Mouse (Mus musculus): ENCODE results near the gene Gm20422.

Gm20422 gene

GRCm38 (mm10) chr8:69774503-69775148 lies at the start of gene Gm20422:
TSS of gene Gm20422 (minus strand) at chr8:69774886.
- peak; percentile 100 for DNase-seq (ENCODE audit: low read depth, low spot score)

- peak; percentile 84 for DNase-seq (ENCODE audit: low read depth, low spot score)
Measured at GRCm38 (mm10) chr8:69822386-69823191, 47.9 kb upstream of the Gm20422 start, which contains the start of gene Lpar2. TSS of gene Lpar2 (plus strand) at chr8:69822429.

- DNase-seq (ENCODE audit: low read depth, low spot score) = peak; percentile 59
Measured at GRCm38 (mm10) chr8:69821971-69822385, 47.3 kb upstream of the Gm20422 start.

GRCm38 (mm10) chr8:69820466-69820865 lies 45.8 kb upstream of the Gm20422 start:
- no peak for DNase-seq (ENCODE audit: low read depth, low spot score)

GRCm38 (mm10) chr8:69815396-69815795 lies 40.7 kb upstream of the Gm20422 start:
- no peak for DNase-seq (ENCODE audit: low read depth, low spot score)

GRCm38 (mm10) chr8:69814881-69815280 lies 40.2 kb upstream of the Gm20422 start:
- peak; percentile 46 for DNase-seq (ENCODE audit: low read depth, low spot score)

GRCm38 (mm10) chr8:69809820-69810219 lies 35.1 kb upstream of the Gm20422 start:
- no peak for DNase-seq (ENCODE audit: low read depth, low spot score)

- DNase-seq (ENCODE audit: low read depth, low spot score) = no peak
Measured at GRCm38 (mm10) chr8:69808864-69809403, 34.2 kb upstream of the Gm20422 start.

- DNase-seq (ENCODE audit: low read depth, low spot score) = peak; percentile 79
Measured at GRCm38 (mm10) chr8:69808094-69808863, 33.6 kb upstream of the Gm20422 start, which contains the start of gene Gmip. TSS of gene Gmip (plus strand) at chr8:69808679.

- no peak for DNase-seq (ENCODE audit: low read depth, low spot score)
Measured at GRCm38 (mm10) chr8:69807236-69807635, 32.5 kb upstream of the Gm20422 start.

- DNase-seq (ENCODE audit: low read depth, low spot score) = no peak
Measured at GRCm38 (mm10) chr8:69805491-69805890, 30.8 kb upstream of the Gm20422 start.

- DNase-seq (ENCODE audit: low read depth, low spot score) = no peak
Measured at GRCm38 (mm10) chr8:69805086-69805485, 30.4 kb upstream of the Gm20422 start.

- DNase-seq (ENCODE audit: low read depth, low spot score) = no peak
Measured at GRCm38 (mm10) chr8:69804537-69804936, 29.9 kb upstream of the Gm20422 start.

GRCm38 (mm10) chr8:69803366-69803765 lies 28.7 kb upstream of the Gm20422 start:
- no peak for DNase-seq (ENCODE audit: low read depth, low spot score)

- DNase-seq (ENCODE audit: low read depth, low spot score) = no peak
Measured at GRCm38 (mm10) chr8:69802216-69802615, 27.5 kb upstream of the Gm20422 start.

- DNase-seq (ENCODE audit: low read depth, low spot score) = no peak
Measured at GRCm38 (mm10) chr8:69801796-69802195, 27.1 kb upstream of the Gm20422 start.

- no peak for DNase-seq (ENCODE audit: low read depth, low spot score)
Measured at GRCm38 (mm10) chr8:69799946-69800345, 25.3 kb upstream of the Gm20422 start.

GRCm38 (mm10) chr8:69799261-69799660 lies 24.6 kb upstream of the Gm20422 start:
- no peak for DNase-seq (ENCODE audit: low read depth, low spot score)

GRCm38 (mm10) chr8:69797661-69798060 lies 23.0 kb upstream of the Gm20422 start:
- DNase-seq (ENCODE audit: low read depth, low spot score) = no peak

- no peak for DNase-seq (ENCODE audit: low read depth, low spot score)
Measured at GRCm38 (mm10) chr8:69796721-69797345, 22.1 kb upstream of the Gm20422 start.

- no peak for DNase-seq (ENCODE audit: low read depth, low spot score)
Measured at GRCm38 (mm10) chr8:69794901-69795300, 20.2 kb upstream of the Gm20422 start.

Data from ES-CJ7 (cell line).